Mouse (Mus musculus) thymus, adult 2 months (tissue): Measurements from ENCODE around the gene Mef2c. TPM values are rescaled to one million over a fixed set of nuclear protein-coding genes. Genes with fewer than 3 reads are reported as not detected.

Experiments used
- DNase-seq: peaks from one replicate; pipeline ENCODE4 v3.0.0; 2021
- H3K27ac ChIP-seq: fragments of 200-500 bp; 2 replicates; pipeline ENCODE4 v1.5.1; 2012; ENCODE audit warnings: low read length, control low read depth; ENCODE audit not compliant: control insufficient read depth, insufficient read depth
- H3K27me3 ChIP-seq: fragments of 200-500 bp; 2 replicates; pipeline ENCODE4 v1.6.1; 2012; ENCODE audit warnings: mild to moderate bottlenecking, low read length, moderate library complexity, mixed read lengths; ENCODE audit not compliant: control insufficient read depth, insufficient read depth
- H3K36me3 ChIP-seq: fragments of 200-500 bp; 2 replicates; pipeline ENCODE4 v1.6.1; 2012; ENCODE audit warnings: mild to moderate bottlenecking, low read length, moderate library complexity; ENCODE audit not compliant: control insufficient read depth, insufficient read depth
- H3K4me1 ChIP-seq: fragments of 200-500 bp; replicated peaks from 2 replicates; pipeline ENCODE4 v1.6.1; 2012; ENCODE audit warnings: low read length; ENCODE audit not compliant: control insufficient read depth, insufficient read depth
- H3K4me3 ChIP-seq: fragments of 200-500 bp; 2 replicates; pipeline ENCODE4 v1.5.1; 2012; ENCODE audit warnings: mild to moderate bottlenecking, low read length, control low read depth, moderate library complexity; ENCODE audit not compliant: control insufficient read depth, insufficient read depth
- CTCF ChIP-seq: fragments of 200-500 bp; IDR thresholded peaks from 2 replicates; pipeline ENCODE4 v1.5.1; 2012; ENCODE audit warnings: mild to moderate bottlenecking, control low read depth, low read length, moderate library complexity, borderline replicate concordance; ENCODE audit not compliant: control insufficient read depth, poor library complexity, insufficient read depth; ENCODE audit errors: extremely low read depth
- POLR2A ChIP-seq: fragments of 200-500 bp; IDR thresholded peaks from 2 replicates; pipeline ENCODE4 v1.6.1; 2012; ENCODE audit warnings: mild to moderate bottlenecking, low read length, control low read depth, moderate library complexity; ENCODE audit not compliant: control insufficient read depth, poor library complexity, insufficient read depth; ENCODE audit errors: extremely low read depth
- WGBS: fragments of 180-500 bp; shearing (Covaris S2); methylation state at CpG from one replicate; pipeline ENCODE4 v1.1.7; 2018; 5-methylcytosine and 5-hydroxymethylcytosine counted together
- polyA plus RNA-seq: library from polyadenylated mRNA; depleted of rRNA; stranded (reverse); fragments of >200 nt; gene quantifications from 2 replicates; pipeline ENCODE4 v1.2.3, GENCODE M21; 2012

The Mef2c gene
- polyA plus RNA-seq, 1 experiment: 7.0 TPM

GRCm38 (mm10) chr13:83566834-83567534 lies 63.1 kb downstream of the Mef2c start:
- DNase-seq: no peak
- Histone ChIP-seq H3K4me1 (peaks cover 4% of the 10 kb centered on the region), H3K36me3 (no peaks in the 10 kb centered on the region), H3K27me3 (no peaks in the 10 kb centered on the region), H3K4me3 (no peak overlapping the region), H3K27ac (no peak overlapping the region)
- WGBS: 84% methylated on average over 8 of the region's 8 CpGs
- TF ChIP-seq CTCF (no peak), POLR2A (no peak)

DNA sequence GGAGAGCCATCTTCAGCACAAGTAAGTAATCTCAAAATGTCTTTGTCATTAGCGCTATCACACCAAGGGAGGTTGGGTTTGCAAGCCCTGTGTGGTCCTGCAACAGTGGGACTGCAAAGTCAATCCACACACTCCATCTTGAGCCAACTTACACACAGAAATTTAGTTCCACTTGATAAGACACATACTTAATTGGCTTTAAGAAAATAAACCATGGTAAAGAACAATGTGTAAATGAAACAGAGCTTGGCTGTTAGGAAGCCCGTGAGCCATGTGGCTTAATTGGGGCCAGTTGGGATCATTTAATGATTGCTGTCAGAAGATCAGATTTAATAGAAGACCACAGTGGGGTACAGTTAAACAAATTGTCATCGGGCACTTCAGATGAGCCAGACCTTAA lies 63.8 kb downstream of the Mef2c start:
- H3K27ac ChIP-seq: no peak overlapping the region
- no peak for TF ChIP-seq CTCF
- no peak for TF ChIP-seq POLR2A
- no peaks in the 10 kb centered on the region for H3K36me3 ChIP-seq
- no peaks in the 10 kb centered on the region for H3K27me3 ChIP-seq
- no peak for DNase-seq
- no peak overlapping the region for H3K4me3 ChIP-seq
- H3K4me1 ChIP-seq: peaks cover 7% of the 10 kb centered on the region
- WGBS: 98% methylated on average over 3 of the region's 3 CpGs

DNA sequence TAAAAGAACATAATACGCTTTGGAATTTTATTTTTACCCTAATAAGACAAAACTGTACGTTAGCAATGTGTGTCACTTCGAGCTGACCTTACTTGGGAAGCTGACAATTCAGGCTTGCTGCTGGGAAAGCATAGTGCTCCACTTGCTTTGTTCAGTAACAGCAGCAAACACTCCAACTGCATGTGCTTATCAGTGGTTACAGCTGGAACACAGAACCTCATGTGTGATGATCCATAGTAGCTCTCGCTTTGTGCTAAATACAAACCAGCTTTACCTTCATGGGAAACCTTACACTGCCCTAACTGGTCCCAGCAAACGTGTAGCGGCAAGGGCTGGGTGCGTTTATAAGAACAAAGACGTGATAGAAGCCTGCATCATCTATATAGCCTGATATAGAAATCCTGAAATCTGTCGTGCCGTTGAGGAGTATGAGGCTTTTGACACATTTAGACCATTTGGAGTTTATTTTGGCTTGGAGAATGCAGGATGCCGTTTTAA lies 65.0 kb downstream of the Mef2c start:
- no peak overlapping the region for H3K4me3 ChIP-seq
- TF ChIP-seq POLR2A (no peak), CTCF (no peak)
- no peak for DNase-seq
- H3K27me3 ChIP-seq: no peaks in the 10 kb centered on the region
- no peaks in the 10 kb centered on the region for H3K36me3 ChIP-seq
- 89% methylated on average over 11 of the region's 11 CpGs for WGBS
- no peak overlapping the region for H3K27ac ChIP-seq
- H3K4me1 ChIP-seq: peaks cover 7% of the 10 kb centered on the region

GRCm38 (mm10) chr13:83571973-83572447 lies 68.2 kb downstream of the Mef2c start:
- 7% methylated on average over 7 of the region's 7 CpGs for WGBS
- H3K27me3 ChIP-seq: no peaks in the 10 kb centered on the region
- peaks cover 5% of the 10 kb centered on the region for H3K4me1 ChIP-seq
- no peak for TF ChIP-seq POLR2A
- TF ChIP-seq CTCF: no peak
- no peaks in the 10 kb centered on the region for H3K36me3 ChIP-seq
- H3K27ac ChIP-seq: no peak overlapping the region
- H3K4me3 ChIP-seq: no peak overlapping the region
- peak; percentile 9 for DNase-seq

DNA sequence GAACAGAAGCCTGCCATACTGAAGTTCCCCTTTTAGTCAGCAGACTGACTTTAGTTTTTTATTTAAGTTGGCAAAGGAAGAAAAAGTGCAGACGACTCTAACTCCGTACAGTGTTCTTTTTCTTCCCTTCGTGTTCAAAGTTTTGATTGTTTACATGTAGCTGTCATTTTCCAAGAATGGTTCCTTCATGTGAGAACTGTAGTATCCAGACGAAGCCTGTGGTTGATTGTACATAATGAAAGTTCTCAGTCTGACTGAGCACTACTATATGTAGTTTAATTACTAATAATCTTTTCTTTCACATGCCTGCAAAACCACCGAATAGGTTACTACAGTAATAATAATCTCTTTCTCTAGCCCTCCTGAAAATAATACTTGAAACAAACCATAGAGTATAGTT lies 68.6 kb downstream of the Mef2c start:
- no peak for TF ChIP-seq CTCF
- no peak for TF ChIP-seq POLR2A
- no peak overlapping the region for H3K4me3 ChIP-seq
- peaks cover 5% of the 10 kb centered on the region for H3K4me1 ChIP-seq

DNA sequence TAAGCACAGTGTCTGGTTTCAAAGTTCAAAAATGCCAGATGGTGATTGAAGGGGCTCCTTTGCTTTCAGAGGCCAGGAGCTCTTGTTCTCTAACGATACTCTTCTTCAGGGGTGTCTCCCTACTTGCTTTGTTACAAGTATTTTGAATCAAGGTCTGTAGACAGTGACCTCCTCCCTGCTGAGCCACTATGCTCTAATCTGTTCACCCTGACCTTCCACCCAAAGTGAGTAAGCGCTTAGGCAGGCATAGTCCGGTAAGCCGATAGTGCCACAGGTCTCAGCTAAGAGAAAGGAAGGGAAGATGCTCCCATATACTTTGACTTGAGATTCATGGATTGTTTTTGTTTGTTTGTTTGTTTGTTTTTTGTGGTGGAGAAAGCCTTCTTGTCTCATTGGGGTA lies 69.5 kb downstream of the Mef2c start:
- H3K27ac ChIP-seq: no peak overlapping the region
- TF ChIP-seq POLR2A: no peak
- TF ChIP-seq CTCF: no peak
- H3K27me3 ChIP-seq: no peaks in the 10 kb centered on the region
- no peak for DNase-seq
- WGBS: 74% methylated on average over 4 of the region's 4 CpGs
- no peaks in the 10 kb centered on the region for H3K36me3 ChIP-seq
- H3K4me3 ChIP-seq: no peak overlapping the region
- H3K4me1 ChIP-seq: peaks cover 5% of the 10 kb centered on the region

More for the DNA sequence above, 68.6 kb downstream of the Mef2c start:
- no peak overlapping the region for H3K27ac ChIP-seq
- H3K36me3 ChIP-seq: no peaks in the 10 kb centered on the region
- H3K27me3 ChIP-seq: no peaks in the 10 kb centered on the region
- 8% methylated on average over 5 of the region's 5 CpGs for WGBS
- no peak for DNase-seq
